Mouse (Mus musculus) hindbrain, embryonic 16.5 days (tissue): ENCODE results near the gene Hmg20a. TPM values are rescaled to one million over a fixed set of nuclear protein-coding genes. Genes with fewer than 3 reads are reported as not detected.
"Not testable (repeated sequence)": the region's sequence is repeated elsewhere in the genome, so short reads cannot be mapped to it uniquely, and the experiment has no call there.

Source experiments
- ATAC-seq: fragments of 200-750 bp; cut with Nextera tagmentation; 2 replicates; pipeline ENCODE4 v1.8.0; 2017; ENCODE audit warnings: moderate TSS enrichment, moderate library complexity
- H3K27ac ChIP-seq: fragments of 300-500 bp; sonication (generic); 2 replicates; pipeline ENCODE4 v1.5.1; 2014; ENCODE audit warnings: low read depth, mild to moderate bottlenecking, control low read depth, low read length, moderate library complexity
- H3K27me3 ChIP-seq: fragments of 300-500 bp; sonication (generic); replicated peaks from 2 replicates; pipeline ENCODE4 v1.6.1; 2014; ENCODE audit warnings: low read length; ENCODE audit not compliant: control insufficient read depth, insufficient read depth
- H3K36me3 ChIP-seq: fragments of 300-500 bp; sonication (generic); 2 replicates; pipeline ENCODE4 v1.6.1; 2014; ENCODE audit warnings: mild to moderate bottlenecking, low read length, moderate library complexity, mixed read lengths; ENCODE audit not compliant: control insufficient read depth, insufficient read depth
- H3K4me1 ChIP-seq: fragments of 300-500 bp; sonication (generic); 2 replicates; pipeline ENCODE4 v1.6.1; 2014; ENCODE audit warnings: low read depth, low read length; ENCODE audit not compliant: control insufficient read depth, insufficient read depth
- H3K4me2 ChIP-seq: fragments of 300-500 bp; sonication (generic); 2 replicates; pipeline ENCODE4 v1.6.1; 2014; ENCODE audit warnings: mild to moderate bottlenecking, low read length, control low read depth, moderate library complexity
- H3K4me3 ChIP-seq: fragments of 300-500 bp; sonication (generic); 2 replicates; pipeline ENCODE4 v1.5.1; 2014; ENCODE audit warnings: mild to moderate bottlenecking, low read length, control low read depth, moderate library complexity
- H3K9ac ChIP-seq: fragments of 300-500 bp; sonication (generic); 2 replicates; pipeline ENCODE4 v1.6.1; 2014; ENCODE audit warnings: low read depth, mild to moderate bottlenecking, control low read depth, low read length, moderate library complexity
- H3K9me3 ChIP-seq: fragments of 300-500 bp; sonication (generic); 2 replicates; pipeline ENCODE4 v1.6.1; 2014; ENCODE audit warnings: mild to moderate bottlenecking, low read length, moderate library complexity; ENCODE audit not compliant: control insufficient read depth
- WGBS: fragments of 180-500 bp; shearing (Covaris S2); extraction: QIAGEN DNeasy Blood & Tissue Kit; methylation state at CpG from one replicate; pipeline ENCODE4 v1.1.7; 2014; 5-methylcytosine and 5-hydroxymethylcytosine counted together
- polyA plus RNA-seq: library from polyadenylated mRNA; unstranded; fragments of >200 nt; fragmentation: Nextera tagmentation; extraction: Ambion mirVana; gene quantifications from 2 replicates; pipeline ENCODE4 v1.2.1, GENCODE M21; 2015

Hmg20a gene
- polyA plus RNA-seq, 1 experiment from 2014 or later, result 70.0 TPM

DNA sequence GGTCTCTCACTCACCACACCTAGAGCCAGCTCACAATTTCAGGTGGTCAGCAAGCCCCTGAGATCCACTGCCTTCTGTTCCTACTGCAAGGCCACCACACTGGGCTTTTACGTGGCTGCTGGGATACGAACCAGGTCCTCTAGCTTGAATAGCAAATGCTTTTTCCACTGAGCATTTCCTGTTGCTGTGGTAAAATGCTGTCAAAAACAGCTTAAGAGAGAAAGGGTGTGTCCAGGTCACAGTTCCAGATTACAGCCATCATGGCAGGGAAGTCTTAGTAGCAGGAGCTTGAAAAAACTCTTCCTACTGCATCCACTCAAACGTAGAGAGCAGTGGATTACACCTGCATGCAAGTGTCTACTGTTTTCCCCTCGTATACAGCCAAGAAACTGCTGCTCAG lies 6.5 kb downstream of the Hmg20a start:
- ATAC-seq, result no peak
- no peak overlapping the region for H3K27ac ChIP-seq
- no peaks in the 10 kb centered on the region for H3K9me3 ChIP-seq
- peaks cover 11% of the 10 kb centered on the region for H3K4me1 ChIP-seq
- H3K4me2 ChIP-seq, result no peak overlapping the region
- WGBS, result 82% methylated on average over 4 of the region's 4 CpGs
- no peaks in the 10 kb centered on the region for H3K27me3 ChIP-seq
- H3K9ac ChIP-seq, result no peak overlapping the region
- no peak overlapping the region for H3K4me3 ChIP-seq
- H3K36me3 ChIP-seq, result no peaks in the 10 kb centered on the region

- no peaks in the 10 kb centered on the region for H3K27me3 ChIP-seq
- H3K4me3 ChIP-seq, result no peak overlapping the region
- ATAC-seq, result no peak
- no peaks in the 10 kb centered on the region for H3K9me3 ChIP-seq
- H3K4me1 ChIP-seq, result no peaks in the 10 kb centered on the region
- no peaks in the 10 kb centered on the region for H3K36me3 ChIP-seq
- WGBS, result 63% methylated on average over 5 of the region's 5 CpGs
- H3K4me2 ChIP-seq, result no peak overlapping the region
- no peak overlapping the region for H3K9ac ChIP-seq
- H3K27ac ChIP-seq, result no peak overlapping the region
Observed at GRCm38 (mm10) chr9:56435821-56436526, 17.6 kb downstream of the Hmg20a start.

DNA sequence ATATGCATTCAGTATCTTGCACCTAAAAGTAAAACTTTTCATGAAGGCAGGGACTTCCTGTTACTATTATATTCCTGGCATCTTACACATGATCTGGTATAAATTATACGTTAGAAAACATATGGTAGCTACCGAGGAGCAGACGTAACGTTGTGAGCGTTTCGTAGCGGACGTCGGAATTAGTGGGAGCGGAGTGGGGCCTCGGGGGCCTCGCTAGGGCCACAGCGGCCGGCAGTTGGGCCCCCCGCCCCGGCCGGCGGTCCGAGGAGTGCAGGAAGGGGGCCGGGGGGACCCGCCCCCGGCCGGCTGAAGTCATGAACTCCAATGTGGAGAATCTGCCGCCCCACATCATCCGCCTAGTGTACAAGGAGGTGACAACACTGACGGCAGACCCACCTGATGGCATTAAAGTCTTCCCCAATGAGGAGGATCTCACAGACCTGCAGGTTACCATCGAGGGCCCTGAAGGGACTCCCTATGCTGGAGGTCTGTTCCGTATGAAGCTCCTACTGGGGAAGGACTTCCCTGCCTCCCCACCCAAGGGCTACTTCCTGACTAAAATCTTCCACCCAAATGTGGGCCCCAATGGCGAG lies 19.0 kb downstream of the Hmg20a start:
- H3K4me1 ChIP-seq, H3K9me3 ChIP-seq, H3K4me3 ChIP-seq, H3K27me3 ChIP-seq, H3K4me2 ChIP-seq, H3K27ac ChIP-seq, H3K9ac ChIP-seq, H3K36me3 ChIP-seq: not testable (repeated sequence)
- 0 out of 2 replicates have a peak, but pooled peaks have one; percentile 52 for ATAC-seq
- WGBS, result 87% methylated on average over 17 of the region's 29 CpGs

DNA sequence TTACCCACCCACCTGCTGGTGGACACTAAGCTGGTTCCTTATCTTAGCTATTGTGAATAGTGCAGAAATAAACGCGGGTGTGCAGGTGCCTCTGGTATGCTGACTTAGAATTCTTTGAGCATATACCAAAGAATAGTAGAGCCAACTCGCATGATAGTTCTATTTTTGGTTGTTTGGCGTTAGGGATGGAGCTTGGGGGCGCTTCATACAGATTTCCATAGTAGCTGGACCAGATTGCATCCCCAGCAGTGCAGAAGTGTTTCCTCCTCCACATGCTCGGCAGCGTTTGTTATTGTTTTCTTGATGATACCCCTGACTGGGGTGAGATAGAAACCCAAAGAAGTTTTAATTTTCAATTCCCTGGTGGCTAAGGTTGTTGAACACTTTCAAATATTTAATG lies 21.3 kb downstream of the Hmg20a start:
- Histone ChIP-seq H3K9ac (no peak overlapping the region), H3K9me3 (no peaks in the 10 kb centered on the region), H3K4me3 (no peak overlapping the region), H3K4me1 (no peaks in the 10 kb centered on the region), H3K36me3 (no peaks in the 10 kb centered on the region), H3K27ac (no peak overlapping the region), H3K4me2 (no peak overlapping the region), H3K27me3 (no peaks in the 10 kb centered on the region)
- WGBS, result 68% methylated on average over 7 of the region's 7 CpGs
- ATAC-seq, result no peak

DNA sequence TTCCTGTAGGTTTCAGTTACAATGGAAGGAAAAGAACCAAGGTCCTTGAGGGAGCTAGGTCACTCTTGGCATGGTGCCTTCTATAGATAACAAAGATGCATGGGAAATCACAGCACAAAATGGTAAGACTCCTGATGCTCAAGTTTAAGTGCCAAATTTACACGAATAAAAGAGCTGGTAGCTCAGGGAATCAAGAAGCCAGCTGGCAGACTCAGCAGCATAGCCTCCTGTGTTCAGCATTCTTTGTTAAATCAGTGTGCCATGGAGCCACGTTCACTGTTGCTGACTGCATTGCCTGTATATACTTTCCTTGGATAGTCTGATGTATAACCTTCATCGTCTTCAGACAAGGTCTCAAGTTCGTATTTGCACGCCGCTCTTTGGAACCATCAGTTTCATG lies 33.2 kb downstream of the Hmg20a start:
- Histone ChIP-seq H3K36me3 (no peaks in the 10 kb centered on the region; the same call in none of the 2 replicates), H3K27me3 (no peaks in the 10 kb centered on the region), H3K9me3 (no peaks in the 10 kb centered on the region), H3K9ac (no peak overlapping the region), H3K4me3 (no peak overlapping the region), H3K27ac (no peak overlapping the region), H3K4me2 (no peak overlapping the region), H3K4me1 (no peaks in the 10 kb centered on the region)
- ATAC-seq, result no peak
- 74% methylated on average over 6 of the region's 6 CpGs for WGBS

GRCm38 (mm10) chr9:56453038-56453815 lies 34.8 kb downstream of the Hmg20a start:
- Histone ChIP-seq H3K9me3 (no peaks in the 10 kb centered on the region), H3K27me3 (no peaks in the 10 kb centered on the region), H3K9ac (no peak overlapping the region), H3K27ac (no peak overlapping the region), H3K4me2 (no peak overlapping the region), H3K36me3 (no peaks in the 10 kb centered on the region; the same call in none of the 2 replicates), H3K4me1 (no peaks in the 10 kb centered on the region), H3K4me3 (no peak overlapping the region)
- no peak for ATAC-seq
- WGBS, result 98% methylated on average over 2 of the region's 2 CpGs

DNA sequence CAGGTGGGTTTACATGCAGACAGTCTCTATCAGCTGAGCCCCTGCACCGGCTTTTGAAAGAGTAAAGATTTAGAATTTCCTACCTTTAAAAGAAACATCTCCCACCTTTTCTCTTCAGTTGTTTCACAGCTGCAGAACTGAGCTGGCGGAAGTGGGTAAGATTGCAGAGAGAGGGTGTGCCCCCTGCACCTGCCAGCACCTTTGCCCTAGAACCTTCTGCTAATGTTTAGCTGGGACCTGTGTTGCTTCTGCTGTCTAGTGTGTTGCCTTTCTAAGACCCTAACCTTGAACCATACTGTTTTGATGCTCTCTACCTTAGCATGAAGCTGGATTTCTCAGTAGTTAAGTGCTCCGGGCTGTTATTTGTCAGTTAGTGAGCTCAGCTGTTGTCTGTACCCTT lies 38.0 kb downstream of the Hmg20a start:
- 97% methylated on average over 3 of the region's 3 CpGs for WGBS

DNA sequence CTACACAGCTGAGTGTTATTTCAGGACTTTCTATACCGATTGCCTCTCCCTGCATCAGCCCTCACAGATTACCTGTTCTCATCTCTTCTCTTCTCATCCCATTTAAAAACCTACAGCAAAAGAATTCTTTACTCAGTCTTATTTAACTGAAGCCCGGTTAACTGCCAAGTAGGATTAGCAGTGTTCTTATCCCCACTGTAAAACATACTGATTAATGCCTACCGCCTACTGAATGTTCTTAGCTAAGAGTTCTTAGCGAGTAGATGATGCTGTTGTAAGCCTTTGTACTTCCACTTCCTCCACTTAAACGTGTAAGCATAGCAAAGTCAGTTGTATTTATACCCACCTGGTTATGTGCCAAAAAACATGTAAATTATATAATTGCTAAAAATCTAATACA lies 42.6 kb downstream of the Hmg20a start:
- no peak for ATAC-seq
- Histone ChIP-seq H3K4me1 (peaks cover 12% of the 10 kb centered on the region), H3K36me3 (no peaks in the 10 kb centered on the region; the same call in 1 of the 2 replicates), H3K4me3 (no peak overlapping the region), H3K27ac (no peak overlapping the region), H3K27me3 (no peaks in the 10 kb centered on the region), H3K9ac (no peak overlapping the region), H3K9me3 (no peaks in the 10 kb centered on the region), H3K4me2 (no peak overlapping the region)
- WGBS, result 86% methylated on average over 5 of the region's 5 CpGs

More for the DNA sequence above, 38.0 kb downstream of the Hmg20a start:
- ATAC-seq, result no peak
- Histone ChIP-seq H3K9me3 (no peaks in the 10 kb centered on the region), H3K27me3 (no peaks in the 10 kb centered on the region), H3K4me3 (no peak overlapping the region), H3K27ac (no peak overlapping the region), H3K36me3 (no peaks in the 10 kb centered on the region; the same call in none of the 2 replicates), H3K4me2 (no peak overlapping the region), H3K9ac (no peak overlapping the region), H3K4me1 (no peaks in the 10 kb centered on the region)

GRCm38 (mm10) chr9:56462606-56463005 lies 44.2 kb downstream of the Hmg20a start:
- H3K4me2 ChIP-seq, result no peak overlapping the region
- no peak overlapping the region for H3K4me3 ChIP-seq
- ATAC-seq, result no peak
- no peaks in the 10 kb centered on the region for H3K9me3 ChIP-seq
- no peak overlapping the region for H3K9ac ChIP-seq
- H3K36me3 ChIP-seq, result no peaks in the 10 kb centered on the region
- no peak overlapping the region for H3K27ac ChIP-seq
- no peaks in the 10 kb centered on the region for H3K27me3 ChIP-seq
- 95% methylated on average over 1 of the region's 1 CpGs for WGBS
- H3K4me1 ChIP-seq, result peaks cover 12% of the 10 kb centered on the region
